In genomic region chr17:35134801-35135590, GRCm38 (mm10) we compare ENCODE assay signal across 8 mouse cellular contexts. TPM values are rescaled to one million over a fixed set of nuclear protein-coding genes. Genes with fewer than 3 reads are reported as not detected.
DNase-seq lines count a peak whose midpoint lies in the region; ATAC-seq and TF ChIP-seq lines count a peak whose summit lies in the region.

Gene Bag6, plus strand, starts transcription at chr17:35135178.

- peak; percentile 74 for ATAC-seq in G1E (ENCODE audit: extremely low read depth, insufficient number of reproducible peaks, low FRiP score, poor library complexity, severe bottlenecking)
- peak; percentile 94 for ATAC-seq in forebrain, postnatal 0 days
- peak; percentile 94 for ATAC-seq in lung, embryonic 15.5 days (ENCODE audit: borderline replicate concordance, extremely low read depth, low FRiP score, low TSS enrichment)

- peak within 1 kb of the TSS; percentile 90 for H3K27ac ChIP-seq in forebrain, postnatal 0 days (ENCODE audit: low read depth, low read length)
- H3K27ac ChIP-seq in lung, embryonic 15.5 days, result peak within 1 kb of the TSS; percentile 94

- H3K9ac ChIP-seq in forebrain, postnatal 0 days, result peak within 1 kb of the TSS; percentile 73
- H3K9ac ChIP-seq in lung, embryonic 15.5 days, result peak within 1 kb of the TSS; percentile 78

- no peak for TF ChIP-seq CTCF in G1E (IDR thresholded peaks at IDR 0.05; ENCODE audit: low read depth, low read length)
- peak; percentile 10; the same call in 1 of the 2 replicates for TF ChIP-seq CTCF in forebrain, postnatal 0 days (IDR thresholded peaks at IDR 0.05; ENCODE audit: low read depth)

- peak within 1 kb of the TSS; percentile 83 for H3K4me2 ChIP-seq in forebrain, postnatal 0 days (ENCODE audit: low read depth)
- peak within 1 kb of the TSS; percentile 79 for H3K4me2 ChIP-seq in lung, embryonic 15.5 days

- H3K9me3 ChIP-seq in G1E (replicated peaks), result no peaks in the 10 kb centered on the region
- H3K9me3 ChIP-seq in forebrain, postnatal 0 days (ENCODE audit: low read length), result no peaks in the 10 kb centered on the region
- H3K9me3 ChIP-seq in lung, embryonic 15.5 days, result no peaks in the 10 kb centered on the region

- WGBS in forebrain, postnatal 0 days, result under 1% methylated on average over 66 of the region's 66 CpGs
- under 1% methylated on average over 66 of the region's 66 CpGs for WGBS in lung, embryonic 15.5 days

- H3K36me3 ChIP-seq in G1E (replicated peaks), result peaks cover 57% of the 10 kb centered on the region
- H3K36me3 ChIP-seq in forebrain, postnatal 0 days (ENCODE audit: insufficient read depth), result peaks cover 18% of the 10 kb centered on the region
- H3K36me3 ChIP-seq in lung, embryonic 15.5 days, result peaks cover 21% of the 10 kb centered on the region

- H3K4me3 ChIP-seq in G1E (ENCODE audit: low read depth, low read length), result peak within 1 kb of the TSS; percentile 99
- H3K4me3 ChIP-seq in forebrain, postnatal 0 days (ENCODE audit: low read depth, low read length), result peak within 1 kb of the TSS; percentile 92
- H3K4me3 ChIP-seq in lung, embryonic 15.5 days, result peak within 1 kb of the TSS; percentile 82

- no peaks in the 10 kb centered on the region for H3K27me3 ChIP-seq in G1E (ENCODE audit: insufficient read depth, low read length)
- H3K27me3 ChIP-seq in forebrain, postnatal 0 days (ENCODE audit: insufficient read depth, low read length), result no peaks in the 10 kb centered on the region
- H3K27me3 ChIP-seq in lung, embryonic 15.5 days, result no peaks in the 10 kb centered on the region

- peak; percentile 89 for DNase-seq in G1E (ENCODE audit: low spot score)
- peak; percentile 91 to 96 for DNase-seq in cerebellum, adult 18-20 months
- peak; percentile 99 for DNase-seq in forebrain, postnatal 0 days
- peak; percentile 95 for DNase-seq in heart, postnatal 4 days
- DNase-seq in layer of hippocampus, adult 8-10 months (ENCODE audit: low spot score in 2 of 2), result peak; percentile 90 to 95
- DNase-seq in ovary, adult 18-20 months (ENCODE audit: low spot score), result peak; percentile 87
- DNase-seq in thymus, postnatal 0 days (ENCODE audit: low spot score), result peak; percentile 96

- H3K4me1 ChIP-seq in G1E (ENCODE audit: insufficient read depth, low read depth, low read length), result peaks cover 43% of the 10 kb centered on the region
- peaks cover 7% of the 10 kb centered on the region for H3K4me1 ChIP-seq in forebrain, postnatal 0 days (ENCODE audit: insufficient read depth)
- H3K4me1 ChIP-seq in lung, embryonic 15.5 days, result peaks cover 19% of the 10 kb centered on the region

RNA-seq across cellular contexts. Expression of gene Bag6, which starts in this region (rescaled TPM):
- 160 and 182 TPM in 2 replicates for total RNA-seq in G1E (2014; fragmentation: Nextera tagmentation)
- 60.7 and 69.5 TPM in 2 replicates for total RNA-seq in G1E (2017)
- polyA plus RNA-seq in G1E (2012), result 686 and 799 TPM in 2 replicates
- total RNA-seq in forebrain, postnatal 0 days (2014; rRNA removed), result 285 and 340 TPM in 2 replicates
- 68.2 and 71.9 TPM in 2 replicates for polyA plus RNA-seq in forebrain, postnatal 0 days (2015; fragmentation: Nextera tagmentation; extraction: Ambion mirVana)
- 100 to 1,000 TPM; 318 to 321 TPM for total RNA-seq in heart, postnatal 4 days (2021)
- total RNA-seq in layer of hippocampus, adult 8-10 months (2022), result 100 to 1,000 TPM; 291 to 311 (median 298) TPM
- polyA plus RNA-seq in lung, embryonic 15.5 days (2015; fragmentation: Nextera tagmentation; extraction: Ambion mirVana), result 48.6 and 51.2 TPM in 2 replicates
- 42.3 and 48.0 TPM in 2 replicates for polyA plus RNA-seq in thymus, postnatal 0 days (2015; fragmentation: Nextera tagmentation; extraction: Ambion mirVana)

Comparison
In these comparisons a context has a peak if more than half of its experiments do, and no peak if none do; other contexts are left out.
1. Peak in every context shown above with its lines: DNase-seq, ATAC-seq, H3K4me3 ChIP-seq and H3K27ac ChIP-seq.